Mouse (Mus musculus): ENCODE measurements around the gene Zeb2. TPM values are rescaled to one million over a fixed set of nuclear protein-coding genes. Genes with fewer than 3 reads are reported as not detected.

The Zeb2 gene
- polyA plus RNA-seq, 1 experiment from 2014 or later = 32.3 TPM

DNA sequence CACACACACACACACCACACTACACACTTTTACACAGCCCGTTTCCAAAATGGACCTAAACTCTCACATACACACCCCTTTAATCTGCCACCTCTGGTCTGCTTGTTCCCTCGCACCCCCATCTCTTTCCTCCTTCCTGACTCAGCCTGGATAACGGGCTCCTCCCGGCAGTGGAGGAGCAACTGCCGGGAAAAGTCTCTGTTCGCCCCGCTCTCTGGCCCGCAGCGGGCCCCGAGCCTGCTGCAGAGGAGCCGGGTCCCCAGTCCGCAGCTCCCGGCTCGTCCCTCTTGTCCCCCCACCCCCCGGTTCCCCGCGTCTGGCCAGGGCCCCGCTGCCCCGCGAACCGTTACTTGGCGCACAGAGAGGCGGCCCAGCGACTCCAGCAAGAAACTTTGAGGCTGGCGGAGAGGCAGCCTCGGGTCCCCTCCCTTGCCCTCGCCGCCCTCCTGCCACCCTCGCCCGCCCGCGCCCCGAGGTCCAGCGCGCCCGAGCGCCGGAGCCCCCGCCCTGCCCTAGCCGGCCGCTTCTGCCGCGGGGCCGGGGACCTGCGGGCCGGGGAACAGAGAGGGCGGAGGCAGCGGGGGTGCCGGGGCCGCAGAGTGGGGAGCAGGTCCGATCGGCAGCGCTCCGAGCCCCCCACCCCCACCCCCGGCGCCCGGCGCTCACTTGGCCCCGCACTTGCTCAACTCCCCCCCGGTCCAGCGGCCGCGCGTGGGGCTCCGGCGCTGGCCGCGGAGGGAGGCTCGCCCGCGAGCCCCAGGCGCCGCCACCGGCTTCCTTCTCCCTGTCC is 7.8 kb downstream of the Zeb2 start:
- peaks cover 43% of the 10 kb centered on the region for H3K4me1 ChIP-seq (ENCODE audit: control insufficient read depth, insufficient read depth, low read length)
- peak overlapping the region; percentile 80 for H3K4me3 ChIP-seq (replicated peaks; ENCODE audit: low read depth, low read length)
- ATAC-seq (ENCODE audit: low FRiP score, low TSS enrichment) (peak; percentile 22; the same call in 1 of the 2 replicates), DNase-seq (peak; percentile 73)
- peak overlapping the region; percentile 97 for H3K27ac ChIP-seq (replicated peaks; ENCODE audit: low read depth, low read length)
- H3K9ac ChIP-seq (replicated peaks; ENCODE audit: low read length) = peak overlapping the region; percentile 93
- peak overlapping the region; percentile 80 for H3K4me2 ChIP-seq (ENCODE audit: low read length)
- WGBS = under 1% methylated on average over 67 of the region's 74 CpGs
- no peaks in the 10 kb centered on the region for H3K36me3 ChIP-seq (ENCODE audit: control insufficient read depth, insufficient read depth, low read length)
- H3K27me3 ChIP-seq (ENCODE audit: control insufficient read depth, insufficient read depth, low read length) = no peaks in the 10 kb centered on the region
- no peaks in the 10 kb centered on the region for H3K9me3 ChIP-seq (ENCODE audit: control insufficient read depth, low read length)

DNA sequence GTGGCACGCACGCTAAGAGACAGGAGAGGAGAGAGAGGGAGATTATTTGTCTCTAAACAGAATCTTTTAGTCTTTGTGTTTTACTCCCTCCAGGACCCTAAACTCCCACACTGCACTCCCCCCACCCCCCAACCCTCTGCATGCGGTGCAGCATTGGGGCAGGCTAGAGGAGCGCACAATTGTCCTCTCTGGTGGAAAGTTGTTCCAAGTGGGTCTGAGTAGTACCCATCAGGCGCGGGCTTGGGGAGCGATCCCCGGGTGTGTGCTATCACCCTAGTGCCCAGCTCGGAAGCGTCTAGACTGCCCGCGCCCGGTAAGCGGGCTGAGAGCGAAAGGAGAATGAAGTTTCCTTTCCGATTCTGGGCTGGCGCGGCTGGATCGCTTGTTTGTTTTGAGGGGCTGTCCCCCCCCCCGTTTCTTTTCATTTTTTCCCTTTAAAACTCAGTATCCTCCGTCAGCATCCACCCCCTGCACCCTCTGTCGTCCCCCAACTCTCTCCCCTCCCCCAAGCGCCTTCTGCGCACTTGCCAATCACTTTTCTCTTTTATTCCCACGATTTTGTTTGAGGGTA is 8.6 kb downstream of the Zeb2 start:
- peaks cover 44% of the 10 kb centered on the region for H3K4me1 ChIP-seq (ENCODE audit: control insufficient read depth, insufficient read depth, low read length)
- DNase-seq = peak; percentile 82
- WGBS = 2% methylated on average over 24 of the region's 25 CpGs
- H3K27me3 ChIP-seq (ENCODE audit: control insufficient read depth, insufficient read depth, low read length) = no peaks in the 10 kb centered on the region
- peak overlapping the region; percentile 97 for H3K27ac ChIP-seq (replicated peaks; ENCODE audit: low read depth, low read length)
- H3K4me2 ChIP-seq (ENCODE audit: low read length) = peak overlapping the region; percentile 80
- ATAC-seq (ENCODE audit: low FRiP score, low TSS enrichment) = peak; percentile 58
- H3K9me3 ChIP-seq (ENCODE audit: control insufficient read depth, low read length) = no peaks in the 10 kb centered on the region
- H3K9ac ChIP-seq (replicated peaks; ENCODE audit: low read length) = peak overlapping the region; percentile 93
- H3K4me3 ChIP-seq (replicated peaks; ENCODE audit: low read depth, low read length) = peak overlapping the region; percentile 80
- H3K36me3 ChIP-seq (ENCODE audit: control insufficient read depth, insufficient read depth, low read length) = no peaks in the 10 kb centered on the region

DNA sequence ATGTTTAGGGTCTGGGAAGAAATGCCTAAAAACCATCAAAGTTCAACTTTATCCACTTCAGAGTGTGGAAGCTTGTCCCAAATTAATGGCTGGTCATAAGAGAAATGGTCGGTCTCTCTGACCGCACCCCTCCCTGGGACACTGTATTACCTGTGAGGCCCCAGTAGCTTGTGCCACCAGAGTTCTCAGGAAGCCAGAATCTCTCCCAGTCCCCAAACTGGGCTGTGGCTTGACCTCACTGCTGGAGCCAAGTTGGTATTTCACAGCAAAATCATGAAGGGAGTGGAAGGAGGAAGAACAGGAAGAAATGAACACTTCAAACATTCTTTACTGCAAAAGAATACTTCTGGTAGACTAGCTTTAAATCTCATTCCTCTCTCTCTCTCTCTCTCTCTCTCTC is 9.6 kb downstream of the Zeb2 start:
- Histone ChIP-seq H3K9me3 (ENCODE audit: control insufficient read depth, low read length) (no peaks in the 10 kb centered on the region), H3K4me2 (ENCODE audit: low read length) (peak overlapping the region; percentile 80), H3K27me3 (ENCODE audit: control insufficient read depth, insufficient read depth, low read length) (no peaks in the 10 kb centered on the region), H3K4me1 (ENCODE audit: control insufficient read depth, insufficient read depth, low read length) (peaks cover 50% of the 10 kb centered on the region), H3K4me3 (replicated peaks; ENCODE audit: low read depth, low read length) (peak overlapping the region; percentile 80), H3K27ac (replicated peaks; ENCODE audit: low read depth, low read length) (peak overlapping the region; percentile 97), H3K36me3 (ENCODE audit: control insufficient read depth, insufficient read depth, low read length) (no peaks in the 10 kb centered on the region), H3K9ac (replicated peaks; ENCODE audit: low read length) (peak overlapping the region; percentile 93; the same call in 1 of the 2 replicates)
- ATAC-seq (ENCODE audit: low FRiP score, low TSS enrichment) = no peak
- 20% methylated on average over 2 of the region's 2 CpGs for WGBS
- no peak for DNase-seq

DNA sequence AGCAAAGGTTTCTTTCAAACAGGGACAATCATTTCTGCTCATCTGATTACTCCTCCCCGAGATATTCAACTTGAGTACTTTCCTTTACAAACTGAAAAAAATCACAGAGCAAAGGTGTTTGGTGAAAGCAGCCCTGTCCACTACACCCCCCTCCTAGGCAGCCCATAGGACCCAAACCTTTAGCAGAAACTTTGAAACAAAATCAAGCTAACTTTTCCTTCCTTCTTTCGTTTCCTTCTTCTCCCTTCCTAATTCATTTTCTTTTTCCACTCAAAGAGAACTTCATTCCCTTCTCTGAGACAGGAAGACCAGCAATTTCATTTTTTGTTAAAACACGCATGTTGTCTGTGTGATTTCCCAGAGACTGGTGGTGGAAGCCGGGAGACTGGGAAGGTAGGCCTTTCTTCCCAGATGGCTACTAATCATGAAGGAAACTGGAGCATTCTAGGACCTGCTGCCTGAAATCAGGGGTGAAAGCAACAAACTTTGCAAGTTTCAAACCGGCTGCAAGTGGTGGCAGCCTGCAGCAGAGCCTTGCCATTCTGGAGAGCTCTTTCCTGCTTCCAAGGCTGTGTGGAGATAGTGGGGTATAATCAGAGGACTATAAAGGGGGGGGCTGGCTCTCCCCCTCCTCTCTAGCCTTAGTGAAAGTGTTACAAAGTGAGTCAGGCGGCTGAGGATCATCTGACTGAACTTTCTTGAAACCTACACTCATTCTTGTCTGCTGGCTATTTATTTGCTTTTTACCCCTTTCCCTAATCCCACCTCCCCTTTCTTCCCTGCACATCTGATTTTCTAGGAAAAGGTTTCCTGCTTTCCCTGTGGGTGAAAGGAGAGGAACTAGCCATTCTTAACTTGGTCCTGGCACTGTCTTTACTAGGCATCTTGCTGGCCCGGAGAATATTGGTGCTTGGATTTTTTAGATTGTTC is 11.0 kb downstream of the Zeb2 start:
- peaks cover 57% of the 10 kb centered on the region for H3K4me1 ChIP-seq (ENCODE audit: control insufficient read depth, insufficient read depth, low read length)
- H3K27me3 ChIP-seq (ENCODE audit: control insufficient read depth, insufficient read depth, low read length) = no peaks in the 10 kb centered on the region
- no peaks in the 10 kb centered on the region for H3K36me3 ChIP-seq (ENCODE audit: control insufficient read depth, insufficient read depth, low read length)
- H3K4me2 ChIP-seq (ENCODE audit: low read length) = peak overlapping the region; percentile 80
- H3K27ac ChIP-seq (replicated peaks; ENCODE audit: low read depth, low read length) = peak overlapping the region; percentile 97; the same call in 1 of the 2 replicates
- DNase-seq (no peak), ATAC-seq (ENCODE audit: low FRiP score, low TSS enrichment) (no peak)
- WGBS = 28% methylated on average over 7 of the region's 7 CpGs
- peak overlapping the region; percentile 37; the same call in 1 of the 2 replicates for H3K9ac ChIP-seq (replicated peaks; ENCODE audit: low read length)
- no peaks in the 10 kb centered on the region for H3K9me3 ChIP-seq (ENCODE audit: control insufficient read depth, low read length)
- H3K4me3 ChIP-seq (replicated peaks; ENCODE audit: low read depth, low read length) = peak overlapping the region; percentile 15

DNA sequence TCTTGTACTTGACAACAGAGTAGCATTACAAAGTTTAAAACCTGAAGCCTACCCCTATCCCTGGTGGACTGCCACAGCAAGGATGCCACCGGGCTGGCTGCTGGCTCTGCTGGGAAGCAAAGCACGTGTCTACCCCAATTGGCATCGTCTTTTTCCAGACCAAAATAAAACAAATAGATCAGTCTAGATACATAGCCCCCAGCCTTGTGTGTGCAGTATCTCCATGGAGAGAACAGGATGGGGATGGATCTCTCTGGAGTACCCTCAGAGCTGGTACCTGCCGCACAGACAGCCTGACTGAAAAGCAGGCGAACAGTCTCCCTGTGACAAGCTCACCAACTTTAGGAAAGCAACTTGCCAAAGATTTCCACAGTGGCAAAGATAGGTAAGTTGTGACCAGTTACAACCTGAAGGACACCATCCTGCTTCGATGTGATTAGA is 11.9 kb downstream of the Zeb2 start:
- Histone ChIP-seq H3K36me3 (ENCODE audit: control insufficient read depth, insufficient read depth, low read length) (no peaks in the 10 kb centered on the region), H3K9me3 (ENCODE audit: control insufficient read depth, low read length) (no peaks in the 10 kb centered on the region), H3K4me3 (replicated peaks; ENCODE audit: low read depth, low read length) (no peak overlapping the region), H3K4me2 (ENCODE audit: low read length) (peak overlapping the region; percentile 80), H3K27me3 (ENCODE audit: control insufficient read depth, insufficient read depth, low read length) (no peaks in the 10 kb centered on the region), H3K4me1 (ENCODE audit: control insufficient read depth, insufficient read depth, low read length) (peaks cover 66% of the 10 kb centered on the region), H3K9ac (replicated peaks; ENCODE audit: low read length) (peak overlapping the region; percentile 9; the same call in 1 of the 2 replicates), H3K27ac (replicated peaks; ENCODE audit: low read depth, low read length) (peak overlapping the region; percentile 22; the same call in 1 of the 2 replicates)
- ATAC-seq (ENCODE audit: low FRiP score, low TSS enrichment) (no peak), DNase-seq (no peak)
- WGBS = 23% methylated on average over 6 of the region's 6 CpGs

DNA sequence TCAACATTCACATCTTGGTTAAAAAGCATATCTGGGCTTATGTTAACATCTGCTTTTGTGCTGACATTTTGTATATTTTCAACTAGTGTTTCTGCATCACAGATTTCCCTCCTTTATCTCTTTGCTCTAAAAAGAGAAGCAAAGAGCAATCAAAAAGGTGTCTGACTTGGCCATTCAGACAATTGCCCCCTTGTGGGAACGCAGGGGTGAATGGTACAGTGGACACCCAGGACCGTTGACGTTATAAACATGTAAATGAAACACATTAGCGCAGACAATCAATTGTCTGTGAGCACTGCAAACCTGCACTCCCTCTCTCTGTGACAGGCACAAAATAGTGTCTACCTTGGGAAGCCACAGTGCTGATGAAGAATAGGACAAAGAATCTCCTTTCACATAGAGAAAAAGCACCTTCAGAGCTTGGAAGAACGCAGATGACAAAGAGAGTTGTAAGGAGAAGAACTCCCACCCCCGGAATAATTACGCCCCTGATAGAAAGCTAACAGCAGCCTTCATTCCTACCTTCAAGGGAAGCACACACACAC is 12.6 kb downstream of the Zeb2 start:
- H3K4me3 ChIP-seq (replicated peaks; ENCODE audit: low read depth, low read length) = no peak overlapping the region; the same call in 1 of the 2 replicates
- no peak for ATAC-seq (ENCODE audit: low FRiP score, low TSS enrichment)
- H3K27me3 ChIP-seq (ENCODE audit: control insufficient read depth, insufficient read depth, low read length) = no peaks in the 10 kb centered on the region
- H3K9ac ChIP-seq (replicated peaks; ENCODE audit: low read length) = peak overlapping the region; percentile 32; the same call in 1 of the 2 replicates
- H3K4me2 ChIP-seq (ENCODE audit: low read length) = peak overlapping the region; percentile 80
- peak overlapping the region; percentile 43 for H3K27ac ChIP-seq (replicated peaks; ENCODE audit: low read depth, low read length)
- H3K36me3 ChIP-seq (ENCODE audit: control insufficient read depth, insufficient read depth, low read length) = no peaks in the 10 kb centered on the region
- peaks cover 70% of the 10 kb centered on the region for H3K4me1 ChIP-seq (ENCODE audit: control insufficient read depth, insufficient read depth, low read length)
- 6% methylated on average over 7 of the region's 7 CpGs for WGBS
- DNase-seq = no peak
- H3K9me3 ChIP-seq (ENCODE audit: control insufficient read depth, low read length) = no peaks in the 10 kb centered on the region

DNA sequence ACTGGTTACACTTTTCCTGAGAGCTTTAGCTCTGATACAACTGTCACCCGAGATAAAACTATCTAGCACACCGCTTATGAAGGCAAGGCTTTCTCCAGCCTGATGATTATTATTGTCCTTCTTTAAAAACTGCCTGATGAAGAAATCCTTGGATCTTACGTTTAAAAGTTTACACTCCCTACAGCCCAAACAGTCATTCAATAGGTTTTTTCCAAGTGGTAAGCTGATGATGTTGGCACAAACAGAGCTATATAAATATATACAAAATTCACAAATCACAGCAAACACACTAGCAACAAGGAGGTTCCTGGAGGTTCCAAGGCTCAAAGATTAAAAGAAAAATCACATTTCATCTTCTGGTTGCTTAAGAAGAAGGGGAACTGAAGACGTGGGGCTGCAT is 13.1 kb downstream of the Zeb2 start:
- H3K27ac ChIP-seq (replicated peaks; ENCODE audit: low read depth, low read length) = peak overlapping the region; percentile 45; the same call in 1 of the 2 replicates
- no peaks in the 10 kb centered on the region for H3K9me3 ChIP-seq (ENCODE audit: control insufficient read depth, low read length)
- no peaks in the 10 kb centered on the region for H3K27me3 ChIP-seq (ENCODE audit: control insufficient read depth, insufficient read depth, low read length)
- WGBS = 30% methylated on average over 4 of the region's 4 CpGs
- H3K9ac ChIP-seq (replicated peaks; ENCODE audit: low read length) = peak overlapping the region; percentile 32; the same call in 1 of the 2 replicates
- ATAC-seq (ENCODE audit: low FRiP score, low TSS enrichment) (no peak), DNase-seq (peak; percentile 8)
- H3K4me1 ChIP-seq (ENCODE audit: control insufficient read depth, insufficient read depth, low read length) = peaks cover 73% of the 10 kb centered on the region
- H3K4me3 ChIP-seq (replicated peaks; ENCODE audit: low read depth, low read length) = no peak overlapping the region; the same call in 1 of the 2 replicates
- H3K36me3 ChIP-seq (ENCODE audit: control insufficient read depth, insufficient read depth, low read length) = no peaks in the 10 kb centered on the region
- H3K4me2 ChIP-seq (ENCODE audit: low read length) = peak overlapping the region; percentile 80
